Mouse (Mus musculus) lung, embryonic 14.5 days (tissue): Measurements from ENCODE around the gene Pxdn. TPM values are rescaled to one million over a fixed set of nuclear protein-coding genes. Genes with fewer than 3 reads are reported as not detected.

Experiments used
- ATAC-seq: fragments of 200-750 bp; cut with Nextera tagmentation; 2 replicates; pipeline ENCODE4 v1.8.0; 2017; ENCODE audit warnings: mild to moderate bottlenecking, moderate TSS enrichment, moderate library complexity; ENCODE audit not compliant: insufficient read depth
- DNase-seq: peaks from one replicate; pipeline ENCODE4 v3.0.0-alpha.2; 2015
- H3K27ac ChIP-seq: fragments of 300-500 bp; sonication (generic); 2 replicates; pipeline ENCODE4 v1.5.1; 2014; ENCODE audit warnings: low read depth, mild to moderate bottlenecking, moderate library complexity
- H3K27me3 ChIP-seq: fragments of 300-500 bp; sonication (generic); 2 replicates; pipeline ENCODE4 v1.6.1; 2014; ENCODE audit warnings: low read length, control low read depth; ENCODE audit not compliant: insufficient read depth
- H3K36me3 ChIP-seq: fragments of 300-500 bp; sonication (generic); 2 replicates; pipeline ENCODE4 v1.6.1; 2014; ENCODE audit warnings: control low read depth; ENCODE audit not compliant: insufficient read depth
- H3K4me1 ChIP-seq: fragments of 300-500 bp; sonication (generic); 2 replicates; pipeline ENCODE4 v1.6.1; 2014; ENCODE audit warnings: antibody characterized with exemption, control low read depth; ENCODE audit not compliant: insufficient read depth
- H3K4me2 ChIP-seq: fragments of 300-500 bp; sonication (generic); 2 replicates; pipeline ENCODE4 v1.6.1; 2014; ENCODE audit warnings: mild to moderate bottlenecking
- H3K4me3 ChIP-seq: fragments of 300-500 bp; sonication (generic); 2 replicates; pipeline ENCODE4 v1.5.1; 2014; ENCODE audit warnings: low read depth, low read length
- H3K9ac ChIP-seq: fragments of 300-500 bp; sonication (generic); 2 replicates; pipeline ENCODE4 v1.6.1; 2014
- H3K9me3 ChIP-seq: fragments of 300-500 bp; sonication (generic); 2 replicates; pipeline ENCODE4 v1.6.1; 2016; ENCODE audit warnings: low read depth, low read length, control low read depth
- CTCF ChIP-seq: IDR thresholded peaks from 2 replicates; pipeline ENCODE4 v1.5.1; 2016; ENCODE audit warnings: antibody characterized with exemption, low read depth
- WGBS: fragments of 180-500 bp; shearing (Covaris S2); extraction: QIAGEN DNeasy Blood & Tissue Kit; methylation state at CpG from one replicate; pipeline ENCODE4 v1.1.7; 2014; 5-methylcytosine and 5-hydroxymethylcytosine counted together
- polyA plus RNA-seq: library from polyadenylated mRNA; unstranded; fragments of >200 nt; fragmentation: Nextera tagmentation; extraction: Ambion mirVana; gene quantifications from 2 replicates; pipeline ENCODE4 v1.2.1, GENCODE M21; 2014

Gene Pxdn
- polyA plus RNA-seq, 1 experiment from 2014 or later, result 144 TPM

- Histone ChIP-seq H3K9ac (no peak overlapping the region), H3K27me3 (no peaks in the 10 kb centered on the region), H3K4me1 (no peaks in the 10 kb centered on the region), H3K4me3 (no peak overlapping the region), H3K36me3 (peaks cover 92% of the 10 kb centered on the region), H3K4me2 (no peak overlapping the region), H3K9me3 (no peaks in the 10 kb centered on the region), H3K27ac (no peak overlapping the region)
- 86% methylated on average over 5 of the region's 5 CpGs for WGBS
- no peak for TF ChIP-seq CTCF
- DNase-seq (no peak), ATAC-seq (no peak)
These were observed 61.5 kb downstream of the Pxdn start for GRCm38 (mm10) chr12:29998895-29999294.

- DNase-seq (no peak), ATAC-seq (no peak)
- Histone ChIP-seq H3K9ac (no peak overlapping the region), H3K4me1 (no peaks in the 10 kb centered on the region), H3K9me3 (no peaks in the 10 kb centered on the region), H3K27me3 (no peaks in the 10 kb centered on the region), H3K4me2 (no peak overlapping the region), H3K4me3 (no peak overlapping the region), H3K27ac (no peak overlapping the region), H3K36me3 (peaks cover 88% of the 10 kb centered on the region)
- 96% methylated on average over 16 of the region's 16 CpGs for WGBS
- TF ChIP-seq CTCF, result no peak
These were observed 64.5 kb downstream of the Pxdn start for GRCm38 (mm10) chr12:30001951-30002350.

- Histone ChIP-seq H3K4me3 (no peak overlapping the region), H3K9ac (no peak overlapping the region), H3K4me1 (no peaks in the 10 kb centered on the region), H3K4me2 (no peak overlapping the region), H3K27ac (no peak overlapping the region), H3K27me3 (no peaks in the 10 kb centered on the region), H3K9me3 (no peaks in the 10 kb centered on the region), H3K36me3 (peaks cover 88% of the 10 kb centered on the region)
- WGBS, result 84% methylated on average over 14 of the region's 14 CpGs
- DNase-seq (no peak), ATAC-seq (no peak; the same call in 1 of the 2 replicates)
- TF ChIP-seq CTCF, result no peak
These were observed 66.4 kb downstream of the Pxdn start for GRCm38 (mm10) chr12:30003680-30004364.

- Histone ChIP-seq H3K27me3 (no peaks in the 10 kb centered on the region), H3K4me1 (no peaks in the 10 kb centered on the region), H3K9me3 (no peaks in the 10 kb centered on the region), H3K9ac (no peak overlapping the region), H3K4me2 (no peak overlapping the region), H3K4me3 (no peak overlapping the region), H3K36me3 (peaks cover 88% of the 10 kb centered on the region), H3K27ac (no peak overlapping the region)
- no peak for ATAC-seq
- no peak for TF ChIP-seq CTCF
- 82% methylated on average over 5 of the region's 5 CpGs for WGBS
- no peak for DNase-seq
These were observed 66.9 kb downstream of the Pxdn start for GRCm38 (mm10) chr12:30004365-30004723.

GRCm38 (mm10) chr12:30006586-30006985 lies 69.2 kb downstream of the Pxdn start:
- Histone ChIP-seq H3K4me1 (no peaks in the 10 kb centered on the region), H3K27ac (no peak overlapping the region), H3K9me3 (no peaks in the 10 kb centered on the region), H3K4me2 (no peak overlapping the region), H3K27me3 (no peaks in the 10 kb centered on the region), H3K36me3 (peaks cover 89% of the 10 kb centered on the region), H3K4me3 (no peak overlapping the region), H3K9ac (no peak overlapping the region)
- WGBS, result 75% methylated on average over 9 of the region's 9 CpGs
- TF ChIP-seq CTCF, result no peak
- no peak for DNase-seq
- ATAC-seq, result no peak

- no peak for DNase-seq
- 94% methylated on average over 5 of the region's 5 CpGs for whole genome bisulfite sequencing
- H3K36me3 ChIP-seq, result peaks cover 89% of the 10 kb centered on the region
These were observed 71.3 kb downstream of the Pxdn start for GRCm38 (mm10) chr12:30008741-30009140.

GRCm38 (mm10) chr12:30015501-30015900 lies 78.1 kb downstream of the Pxdn start:
- Histone ChIP-seq H3K4me1 (no peaks in the 10 kb centered on the region), H3K4me3 (no peak overlapping the region), H3K9ac (no peak overlapping the region), H3K9me3 (no peaks in the 10 kb centered on the region), H3K4me2 (no peak overlapping the region), H3K27ac (no peak overlapping the region), H3K27me3 (no peaks in the 10 kb centered on the region), H3K36me3 (peaks cover 78% of the 10 kb centered on the region)
- DNase-seq (no peak), ATAC-seq (no peak)
- TF ChIP-seq CTCF, result no peak
- WGBS, result 83% methylated on average over 9 of the region's 9 CpGs

More at GRCm38 (mm10) chr12:30008741-30009140, 71.3 kb downstream of the Pxdn start:
- Histone ChIP-seq H3K4me2 (no peak overlapping the region), H3K9me3 (no peaks in the 10 kb centered on the region), H3K4me1 (no peaks in the 10 kb centered on the region), H3K9ac (no peak overlapping the region), H3K27me3 (no peaks in the 10 kb centered on the region), H3K27ac (no peak overlapping the region), H3K4me3 (no peak overlapping the region)
- ATAC-seq, result no peak
- no peak for TF ChIP-seq CTCF
